Mouse (Mus musculus) activated CD4-positive, CD25-positive, alpha-beta regulatory T cell, adult 4 months (primary cell): ENCODE measurements around the gene Hapln2. TPM values are rescaled to one million over a fixed set of nuclear protein-coding genes. Genes with fewer than 3 reads are reported as not detected.

Experiments
- ATAC-seq: one replicate; pipeline ENCODE4 v1.8.0; 2017
- polyA plus RNA-seq, 2 experiments: library from polyadenylated mRNA; unstranded; fragments of 100-300 nt; shearing (Covaris generic); gene quantifications; one replicate each; pipeline ENCODE4 v1.2.1; 2017

The Hapln2 gene
- not detected for polyA plus RNA-seq

GRCm38 (mm10) chr3:88027434-88028186 lies at the start of gene Hapln2:
TSS of gene Hapln2 (minus strand) at chr3:88027583.
- ATAC-seq, result no peak

- ATAC-seq, result no peak
Measured at GRCm38 (mm10) chr3:88074766-88075165, 47.4 kb upstream of the Hapln2 start.

GRCm38 (mm10) chr3:88074351-88074750 lies 47.0 kb upstream of the Hapln2 start:
- no peak for ATAC-seq

- no peak for ATAC-seq
Measured at GRCm38 (mm10) chr3:88073631-88074030, 46.2 kb upstream of the Hapln2 start.

- peak; percentile 69 for ATAC-seq
Measured at GRCm38 (mm10) chr3:88071783-88072182, 44.4 kb upstream of the Hapln2 start.

- no peak for ATAC-seq
Measured at GRCm38 (mm10) chr3:88068386-88068785, 41.0 kb upstream of the Hapln2 start.

GRCm38 (mm10) chr3:88057902-88058696 lies 30.7 kb upstream of the Hapln2 start, which contains the start of gene Naxe:
TSS of gene Naxe (minus strand) at chr3:88058495.
- ATAC-seq, result peak; percentile 87

- no peak for ATAC-seq
Measured at GRCm38 (mm10) chr3:88057030-88057429, 29.6 kb upstream of the Hapln2 start.

- no peak for ATAC-seq
Measured at GRCm38 (mm10) chr3:88049532-88049931, 22.1 kb upstream of the Hapln2 start.

- ATAC-seq, result peak; percentile 94
Measured at GRCm38 (mm10) chr3:88042661-88043421, 15.5 kb upstream of the Hapln2 start, which contains the start of gene Gpatch4. TSS of gene Gpatch4 (plus strand) at chr3:88043108.

GRCm38 (mm10) chr3:88035561-88036293 lies 8.3 kb upstream of the Hapln2 start:
- no peak for ATAC-seq

GRCm38 (mm10) chr3:88033506-88033905 lies 6.1 kb upstream of the Hapln2 start:
- ATAC-seq, result no peak

- no peak for ATAC-seq
Measured at GRCm38 (mm10) chr3:88030608-88031395, 3.4 kb upstream of the Hapln2 start.

GRCm38 (mm10) chr3:88026823-88027222 lies 560 bp downstream of the Hapln2 start:
- no peak for ATAC-seq

- ATAC-seq, result peak; percentile 36
Measured at GRCm38 (mm10) chr3:88023192-88024074, 4.0 kb downstream of the Hapln2 start.

GRCm38 (mm10) chr3:88022322-88023191 lies 4.8 kb downstream of the Hapln2 start:
- ATAC-seq, result peak; percentile 65

- no peak for ATAC-seq
Measured at GRCm38 (mm10) chr3:88010634-88011265, 16.6 kb downstream of the Hapln2 start.
